Mouse (Mus musculus) small intestine, adult 2 months (tissue): Measurements from ENCODE around the gene Olfr1132. TPM values are rescaled to one million over a fixed set of nuclear protein-coding genes. Genes with fewer than 3 reads are reported as not detected.
"Not testable (repeated sequence)": the region's sequence is repeated elsewhere in the genome, so short reads cannot be mapped to it uniquely, and the experiment has no call there.

ENCODE experiments used
- H3K27ac ChIP-seq: fragments of 200-500 bp; 2 replicates; pipeline ENCODE4 v1.5.1; 2012; ENCODE audit warnings: low read depth, low read length, control low read depth, inconsistent platforms; ENCODE audit not compliant: insufficient read depth
- H3K27me3 ChIP-seq: fragments of 200-500 bp; 2 replicates; pipeline ENCODE4 v1.6.1; 2012; ENCODE audit warnings: mild to moderate bottlenecking, moderate library complexity, low read length, inconsistent platforms; ENCODE audit not compliant: control insufficient read depth, insufficient read depth
- H3K36me3 ChIP-seq: fragments of 200-500 bp; 2 replicates; pipeline ENCODE4 v1.6.1; 2012; ENCODE audit warnings: mild to moderate bottlenecking, low read length, control low read depth, inconsistent platforms; ENCODE audit not compliant: control insufficient read depth, insufficient read depth
- H3K4me1 ChIP-seq: fragments of 200-500 bp; 2 replicates; pipeline ENCODE4 v1.6.1; 2012; ENCODE audit warnings: low read length, inconsistent platforms, mixed read lengths; ENCODE audit not compliant: control insufficient read depth, insufficient read depth, insufficient read length
- H3K4me3 ChIP-seq: fragments of 200-500 bp; 2 replicates; pipeline ENCODE4 v1.5.1; 2012; ENCODE audit warnings: low read depth, mild to moderate bottlenecking, control low read depth, inconsistent platforms, low read length, moderate library complexity
- CTCF ChIP-seq: fragments of 200-500 bp; IDR thresholded peaks from 2 replicates; pipeline ENCODE4 v1.5.1; 2012; ENCODE audit warnings: low read depth, mild to moderate bottlenecking, control low read depth, inconsistent platforms, low read length, moderate library complexity, mixed read lengths; ENCODE audit not compliant: insufficient replicate concordance, insufficient read length; ENCODE audit errors: extremely low read depth
- POLR2A ChIP-seq: fragments of 200-500 bp; IDR thresholded peaks from 2 replicates; pipeline ENCODE4 v1.6.1; 2012; ENCODE audit warnings: low read depth, mild to moderate bottlenecking, control low read depth, inconsistent platforms, low read length, moderate library complexity
- WGBS: fragments of 180-500 bp; shearing (Covaris S2); methylation state at CpG from one replicate; pipeline ENCODE4 v1.1.7; 2018; 5-methylcytosine and 5-hydroxymethylcytosine counted together
- polyA plus RNA-seq: library from polyadenylated mRNA; depleted of rRNA; stranded (reverse); fragments of >200 nt; gene quantifications from 2 replicates; pipeline ENCODE4 v1.2.3, GENCODE M21; 2012; rRNA removed

Olfr1132 gene
- not detected in 2 replicates for polyA plus RNA-seq

- H3K4me3 ChIP-seq = no peak within 1 kb of the TSS
- no peak within 1 kb of the TSS for H3K27ac ChIP-seq
- TF ChIP-seq CTCF (no peak), POLR2A (no peak)
- no peaks in the 10 kb centered on the region for H3K27me3 ChIP-seq
- H3K4me1 ChIP-seq = no peaks in the 10 kb centered on the region
- no peaks in the 10 kb centered on the region for H3K36me3 ChIP-seq
Measured at GRCm38 (mm10) chr2:87637435-87637834, at the start of gene Olfr1132. Gene Olfr1132 (minus strand): TSS chr2:87637535.

GRCm38 (mm10) chr2:87673564-87673963, 36.2 kb upstream of the Olfr1132 start, which contains the start of gene Olfr1135:
Gene Olfr1135 (minus strand): TSS chr2:87673664.
- no peaks in the 10 kb centered on the region for H3K4me1 ChIP-seq
- WGBS = 12% methylated on average over 1 of the region's 1 CpGs

GRCm38 (mm10) chr2:87658360-87658759, 21.0 kb upstream of the Olfr1132 start, which contains the start of gene Olfr1134:
Gene Olfr1134 (minus strand): TSS chr2:87658460.
- Histone ChIP-seq H3K36me3 (no peaks in the 10 kb centered on the region), H3K27ac (no peak within 1 kb of the TSS), H3K27me3 (no peaks in the 10 kb centered on the region), H3K4me3 (no peak within 1 kb of the TSS), H3K4me1 (no peaks in the 10 kb centered on the region)
- 76% methylated on average over 2 of the region's 2 CpGs for WGBS
- TF ChIP-seq POLR2A = no peak
- no peak for TF ChIP-seq CTCF

More at GRCm38 (mm10) chr2:87673564-87673963, 36.2 kb upstream of the Olfr1132 start, which contains the start of gene Olfr1135:
- Histone ChIP-seq H3K27ac (no peak within 1 kb of the TSS), H3K4me3 (no peak within 1 kb of the TSS), H3K27me3 (no peaks in the 10 kb centered on the region), H3K36me3 (no peaks in the 10 kb centered on the region)
- no peak for TF ChIP-seq CTCF
- no peak for TF ChIP-seq POLR2A

GRCm38 (mm10) chr2:87647274-87647673, 9.9 kb upstream of the Olfr1132 start, which contains the start of gene Olfr1133:
Gene Olfr1133 (minus strand): TSS chr2:87647374.
- no peaks in the 10 kb centered on the region for H3K36me3 ChIP-seq

GRCm38 (mm10) chr2:87642441-87642840, 5.1 kb upstream of the Olfr1132 start:
- Histone ChIP-seq H3K4me1 (no peaks in the 10 kb centered on the region), H3K36me3 (no peaks in the 10 kb centered on the region), H3K27me3 (no peaks in the 10 kb centered on the region), H3K4me3 (no peak overlapping the region), H3K27ac (no peak overlapping the region)
- TF ChIP-seq POLR2A = no peak
- TF ChIP-seq CTCF = no peak

More at GRCm38 (mm10) chr2:87647274-87647673, 9.9 kb upstream of the Olfr1132 start, which contains the start of gene Olfr1133:
- Histone ChIP-seq H3K27ac (no peak within 1 kb of the TSS), H3K4me1 (no peaks in the 10 kb centered on the region), H3K27me3 (no peaks in the 10 kb centered on the region), H3K4me3 (no peak within 1 kb of the TSS)
- TF ChIP-seq CTCF (no peak), POLR2A (no peak)

- 68% methylated on average over 3 of the region's 3 CpGs for WGBS
- H3K27me3 ChIP-seq = no peaks in the 10 kb centered on the region
- TF ChIP-seq CTCF = no peak
- no peak within 1 kb of the TSS for H3K4me3 ChIP-seq
- H3K4me1 ChIP-seq = no peaks in the 10 kb centered on the region
- H3K27ac ChIP-seq = no peak within 1 kb of the TSS
- H3K36me3 ChIP-seq = no peaks in the 10 kb centered on the region
Measured at GRCm38 (mm10) chr2:87626804-87627203, 10.5 kb downstream of the Olfr1132 start, which contains the start of gene Olfr1131. Gene Olfr1131 (plus strand): TSS chr2:87627104.

GRCm38 (mm10) chr2:87605912-87606311, 31.4 kb downstream of the Olfr1132 start, which contains the start of gene Olfr1130:
Gene Olfr1130 (plus strand): TSS chr2:87606212.
- H3K27me3 ChIP-seq, H3K27ac ChIP-seq, H3K36me3 ChIP-seq, H3K4me1 ChIP-seq, H3K4me3 ChIP-seq: not testable (repeated sequence)

Other genes starting within 250 kb of the Olfr1132 start
- gene Olfr1123, start 220.9 kb downstream of the Olfr1132 start, polyA plus RNA-seq = not detected in 2 replicates
- gene Olfr1124, start 207.3 kb downstream of the Olfr1132 start, polyA plus RNA-seq = not detected in 2 replicates
- not detected in 2 replicates for gene Olfr1126, start 183.6 kb downstream of the Olfr1132 start, polyA plus RNA-seq
- gene Pramel7, start 140.4 kb downstream of the Olfr1132 start, polyA plus RNA-seq = not detected in 2 replicates
- not detected in 2 replicates for gene Pramel6, start 131.0 kb downstream of the Olfr1132 start, polyA plus RNA-seq
- gene Olfr153, start 105.7 kb downstream of the Olfr1132 start, polyA plus RNA-seq = not detected in 2 replicates
- not detected in 2 replicates for gene Olfr1128, start 92.0 kb downstream of the Olfr1132 start, polyA plus RNA-seq
- not detected in 2 replicates for gene Olfr1129, start 63.6 kb downstream of the Olfr1132 start, polyA plus RNA-seq
- not detected in 2 replicates for gene Olfr1130, start 31.3 kb downstream of the Olfr1132 start, polyA plus RNA-seq
- gene Olfr1131, start 10.4 kb downstream of the Olfr1132 start, polyA plus RNA-seq = not detected in 2 replicates
- not detected in 2 replicates for gene Olfr1133, start 9.8 kb upstream of the Olfr1132 start, polyA plus RNA-seq
- not detected in 2 replicates for gene Olfr1134, start 20.9 kb upstream of the Olfr1132 start, polyA plus RNA-seq
- not detected in 2 replicates for gene Olfr1135, start 36.1 kb upstream of the Olfr1132 start, polyA plus RNA-seq
- not detected in 2 replicates for gene Olfr1136, start 56.4 kb upstream of the Olfr1132 start, polyA plus RNA-seq
- gene Olfr1137, start 75.6 kb upstream of the Olfr1132 start, polyA plus RNA-seq = not detected in 2 replicates
- not detected in 2 replicates for gene Olfr1138, start 102.4 kb upstream of the Olfr1132 start, polyA plus RNA-seq
- not detected in 2 replicates for gene Olfr1140, start 106.2 kb upstream of the Olfr1132 start, polyA plus RNA-seq
- not detected in 2 replicates for gene Olfr1141, start 116.5 kb upstream of the Olfr1132 start, polyA plus RNA-seq
- not detected in 2 replicates for gene Olfr152, start 141.9 kb upstream of the Olfr1132 start, polyA plus RNA-seq
- not detected in 2 replicates for gene Olfr1143, start 163.1 kb upstream of the Olfr1132 start, polyA plus RNA-seq
- gene Olfr1145, start 172.3 kb upstream of the Olfr1132 start, polyA plus RNA-seq = not detected in 2 replicates
- not detected in 2 replicates for gene Olfr1148, start 193.0 kb upstream of the Olfr1132 start, polyA plus RNA-seq
- gene Olfr1150-ps1, start 206.5 kb upstream of the Olfr1132 start, polyA plus RNA-seq = not detected in 2 replicates
- not detected in 2 replicates for gene Olfr1151, start 218.3 kb upstream of the Olfr1132 start, polyA plus RNA-seq
- gene Olfr1152, start 229.0 kb upstream of the Olfr1132 start, polyA plus RNA-seq = not detected in 2 replicates